Mouse (Mus musculus): ENCODE measurements at regions not wholly inside any gene's neighbourhood (a gene's known extent, or its start where the extent isn't known, plus 50 kb on each side); places are given as distances from the start of the nearest gene placed in this dataset.
"Not testable (repeated sequence)": the region's sequence is repeated elsewhere in the genome, so short reads cannot be mapped to it uniquely, and the experiment has no call there.

- peaks cover 17% of the 10 kb centered on the region; the same call in 1 of the 2 replicates for H3K4me1 ChIP-seq (replicated peaks; ENCODE audit: control insufficient read depth, insufficient read depth, low read length)
- H3K36me3 ChIP-seq (ENCODE audit: control insufficient read depth, insufficient read depth), result no peaks in the 10 kb centered on the region
- H3K4me3 ChIP-seq (ENCODE audit: low read depth, low read length), result no peak overlapping the region
- H3K27me3 ChIP-seq (replicated peaks; ENCODE audit: control insufficient read depth, insufficient read depth, low read length), result no peaks in the 10 kb centered on the region
- H3K4me2 ChIP-seq (replicated peaks; ENCODE audit: low read depth), result no peak overlapping the region
- no peak for ATAC-seq
- no peaks in the 10 kb centered on the region for H3K9me3 ChIP-seq (ENCODE audit: control insufficient read depth)
- TF ChIP-seq CTCF (IDR thresholded peaks at IDR 0.05; ENCODE audit: low read depth), result 0 out of 2 replicates have a peak, but pooled peaks have one; percentile 18
- WGBS, result 36% methylated on average over 6 of the region's 6 CpGs
- H3K27ac ChIP-seq (ENCODE audit: low read depth, low read length), result peak overlapping the region; percentile 74; the same call in 1 of the 2 replicates
- no peak overlapping the region for H3K9ac ChIP-seq (ENCODE audit: low read depth, low read length)
These were observed 103.2 kb upstream of the Klf3 start for GRCm38 (mm10) chr5:64700030-64700429.

GRCm38 (mm10) chr5:64701219-64701779, 101.9 kb upstream of the Klf3 start:
- H3K9ac ChIP-seq (ENCODE audit: low read depth, low read length), result no peak overlapping the region
- H3K27ac ChIP-seq (ENCODE audit: low read depth, low read length), result peak overlapping the region; percentile 74
- peaks cover 17% of the 10 kb centered on the region; the same call in 1 of the 2 replicates for H3K4me1 ChIP-seq (replicated peaks; ENCODE audit: control insufficient read depth, insufficient read depth, low read length)
- peak overlapping the region; percentile 43; the same call in 1 of the 2 replicates for H3K4me2 ChIP-seq (replicated peaks; ENCODE audit: low read depth)
- no peak for ATAC-seq
- H3K4me3 ChIP-seq (ENCODE audit: low read depth, low read length), result no peak overlapping the region
- H3K27me3 ChIP-seq (replicated peaks; ENCODE audit: control insufficient read depth, insufficient read depth, low read length), result no peaks in the 10 kb centered on the region
- H3K36me3 ChIP-seq (ENCODE audit: control insufficient read depth, insufficient read depth), result no peaks in the 10 kb centered on the region
- no peaks in the 10 kb centered on the region for H3K9me3 ChIP-seq (ENCODE audit: control insufficient read depth)
- WGBS, result 64% methylated on average over 14 of the region's 14 CpGs
- no peak for TF ChIP-seq CTCF (IDR thresholded peaks at IDR 0.05; ENCODE audit: low read depth)

- Histone ChIP-seq H3K27me3 (replicated peaks; ENCODE audit: control insufficient read depth, insufficient read depth, low read length) (no peaks in the 10 kb centered on the region), H3K4me2 (replicated peaks; ENCODE audit: low read depth) (peak overlapping the region; percentile 43), H3K4me3 (ENCODE audit: low read depth, low read length) (no peak overlapping the region), H3K9me3 (ENCODE audit: control insufficient read depth) (no peaks in the 10 kb centered on the region), H3K4me1 (replicated peaks; ENCODE audit: control insufficient read depth, insufficient read depth, low read length) (peaks cover 17% of the 10 kb centered on the region; the same call in 1 of the 2 replicates), H3K36me3 (ENCODE audit: control insufficient read depth, insufficient read depth) (no peaks in the 10 kb centered on the region), H3K9ac (ENCODE audit: low read depth, low read length) (no peak overlapping the region), H3K27ac (ENCODE audit: low read depth, low read length) (peak overlapping the region; percentile 74)
- 14% methylated on average over 7 of the region's 7 CpGs for WGBS
- no peak for ATAC-seq
- TF ChIP-seq CTCF (IDR thresholded peaks at IDR 0.05; ENCODE audit: low read depth), result no peak
These were observed 101.4 kb upstream of the Klf3 start for GRCm38 (mm10) chr5:64701780-64702231.

GRCm38 (mm10) chr5:64702404-64702803, 100.8 kb upstream of the Klf3 start:
- 87% methylated on average over 1 of the region's 1 CpGs for WGBS
- H3K4me2 ChIP-seq (replicated peaks; ENCODE audit: low read depth); H3K9ac ChIP-seq (ENCODE audit: low read depth, low read length); ATAC-seq; H3K27me3 ChIP-seq (replicated peaks; ENCODE audit: control insufficient read depth, insufficient read depth, low read length); H3K9me3 ChIP-seq (ENCODE audit: control insufficient read depth); H3K36me3 ChIP-seq (ENCODE audit: control insufficient read depth, insufficient read depth); H3K4me3 ChIP-seq (ENCODE audit: low read depth, low read length): not testable (repeated sequence)
- H3K4me1 ChIP-seq (replicated peaks; ENCODE audit: control insufficient read depth, insufficient read depth, low read length), result peaks cover 17% of the 10 kb centered on the region; the same call in 1 of the 2 replicates
- peak overlapping the region; percentile 74; the same call in 1 of the 2 replicates for H3K27ac ChIP-seq (ENCODE audit: low read depth, low read length)

GRCm38 (mm10) chr5:64703091-64703872, 99.9 kb upstream of the Klf3 start:
- Histone ChIP-seq H3K27me3 (replicated peaks; ENCODE audit: control insufficient read depth, insufficient read depth, low read length) (no peaks in the 10 kb centered on the region), H3K4me2 (replicated peaks; ENCODE audit: low read depth) (0 out of 2 replicates have a peak overlapping the region, but pooled peaks have one; percentile 14), H3K9ac (ENCODE audit: low read depth, low read length) (no peak overlapping the region), H3K27ac (ENCODE audit: low read depth, low read length) (peak overlapping the region; percentile 57; the same call in 1 of the 2 replicates), H3K4me3 (ENCODE audit: low read depth, low read length) (no peak overlapping the region), H3K9me3 (ENCODE audit: control insufficient read depth) (no peaks in the 10 kb centered on the region), H3K36me3 (ENCODE audit: control insufficient read depth, insufficient read depth) (no peaks in the 10 kb centered on the region), H3K4me1 (replicated peaks; ENCODE audit: control insufficient read depth, insufficient read depth, low read length) (peaks cover 12% of the 10 kb centered on the region; the same call in 1 of the 2 replicates)
- no peak for ATAC-seq
- WGBS, result 46% methylated on average over 9 of the region's 9 CpGs
- no peak for TF ChIP-seq CTCF (IDR thresholded peaks at IDR 0.05; ENCODE audit: low read depth)

- Histone ChIP-seq H3K27me3 (replicated peaks; ENCODE audit: control insufficient read depth, insufficient read depth, low read length) (no peaks in the 10 kb centered on the region), H3K4me1 (replicated peaks; ENCODE audit: control insufficient read depth, insufficient read depth, low read length) (peaks cover 12% of the 10 kb centered on the region; the same call in 1 of the 2 replicates), H3K27ac (ENCODE audit: low read depth, low read length) (peak overlapping the region; percentile 41; the same call in 1 of the 2 replicates), H3K36me3 (ENCODE audit: control insufficient read depth, insufficient read depth) (no peaks in the 10 kb centered on the region), H3K4me2 (replicated peaks; ENCODE audit: low read depth) (no peak overlapping the region), H3K4me3 (ENCODE audit: low read depth, low read length) (no peak overlapping the region), H3K9me3 (ENCODE audit: control insufficient read depth) (no peaks in the 10 kb centered on the region), H3K9ac (ENCODE audit: low read depth, low read length) (no peak overlapping the region)
- ATAC-seq, result no peak
- WGBS, result 42% methylated on average over 7 of the region's 7 CpGs
- TF ChIP-seq CTCF (IDR thresholded peaks at IDR 0.05; ENCODE audit: low read depth), result no peak
These were observed 99.0 kb upstream of the Klf3 start for GRCm38 (mm10) chr5:64704144-64704543.

Measured in intestine, postnatal 0 days (tissue).